Mouse (Mus musculus) thymus, postnatal 4 days (tissue): ENCODE results near the gene Adsl.
"Not testable (repeated sequence)": the region's sequence is repeated elsewhere in the genome, so short reads cannot be mapped to it uniquely, and the experiment has no call there.

ENCODE experiments used
- DNase-seq: peaks from one replicate; pipeline ENCODE4 v3.0.0; 2021

The Adsl gene

GRCm38 (mm10) chr15:80948145-80949135 is at the start of gene Adsl:
Adsl (plus strand) TSS chr15:80948490.
- DNase-seq = peak; percentile 94

DNA sequence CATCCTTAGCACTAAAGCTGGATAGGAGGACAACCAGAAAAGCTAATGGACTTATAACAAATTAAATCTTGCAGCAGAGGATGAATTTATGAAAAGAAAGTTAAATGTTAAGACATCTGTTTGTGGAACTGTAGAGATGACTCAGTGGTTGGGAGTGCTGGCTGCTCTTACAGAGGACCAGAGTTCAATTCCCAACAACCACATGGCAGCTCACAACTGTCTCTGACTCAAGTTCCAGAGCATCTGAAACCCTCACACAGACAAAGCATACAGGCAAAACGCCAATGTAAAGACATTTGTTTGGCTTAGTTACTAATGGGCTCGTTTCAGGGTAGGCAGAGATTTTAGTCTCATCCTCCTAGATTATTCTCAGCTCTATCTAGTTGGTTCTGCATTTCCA is 48.5 kb upstream of the Adsl start:
- no peak for DNase-seq

DNA sequence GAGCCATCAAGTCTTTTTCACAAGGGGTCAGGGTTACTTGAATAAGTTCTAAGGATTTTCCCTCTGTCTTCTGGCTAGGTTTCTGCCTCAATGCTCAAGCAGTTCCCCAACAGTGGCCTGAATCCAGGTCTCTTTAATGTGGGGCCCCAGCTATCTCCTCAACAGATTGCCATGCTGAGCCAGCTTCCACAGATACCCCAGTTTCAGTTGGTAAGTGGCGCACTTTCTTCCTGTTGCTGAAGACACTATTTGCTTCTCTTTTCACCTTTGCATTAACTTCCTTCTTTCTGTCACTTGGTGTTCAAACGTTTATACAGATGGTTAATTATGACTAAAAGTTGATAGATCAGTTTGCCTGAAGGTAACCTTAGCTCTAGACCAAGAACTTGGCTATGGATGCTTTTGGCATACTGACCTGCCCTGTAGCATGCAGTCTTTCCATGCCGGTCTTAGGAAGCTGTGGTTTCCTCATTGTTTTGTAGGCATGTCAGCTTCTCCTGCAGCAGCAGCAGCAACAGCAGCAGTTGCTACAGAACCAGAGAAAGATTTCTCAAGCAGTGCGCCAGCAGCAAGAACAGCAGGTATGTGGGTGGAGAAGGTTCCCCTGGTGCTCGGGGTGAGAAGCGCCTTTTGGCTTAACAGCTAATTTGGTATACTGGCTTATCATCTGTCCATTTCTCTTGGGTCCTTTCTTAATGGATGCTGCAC is 46.3 kb upstream of the Adsl start:
- no peak for DNase-seq

DNA sequence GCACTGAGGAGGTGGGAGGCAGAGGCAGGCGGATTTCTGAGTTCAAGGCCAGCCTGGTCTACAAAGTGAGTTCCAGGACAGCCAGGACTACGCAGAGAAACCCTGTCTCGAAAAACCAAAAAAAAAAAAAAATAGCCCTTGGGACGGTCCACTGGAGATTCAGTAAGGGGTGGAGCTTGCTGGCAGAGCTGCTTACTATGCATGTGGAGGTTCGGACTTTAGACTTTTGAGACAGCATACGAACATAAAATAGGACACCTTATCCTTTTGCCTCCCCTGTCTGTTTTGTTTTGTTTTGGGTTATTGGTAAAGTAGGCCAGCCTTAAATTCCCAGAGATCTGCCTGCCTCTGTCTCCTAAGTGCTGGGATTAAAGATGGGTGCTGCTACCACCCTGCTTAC is 43.5 kb upstream of the Adsl start:
- not testable (repeated sequence) for DNase-seq

DNA sequence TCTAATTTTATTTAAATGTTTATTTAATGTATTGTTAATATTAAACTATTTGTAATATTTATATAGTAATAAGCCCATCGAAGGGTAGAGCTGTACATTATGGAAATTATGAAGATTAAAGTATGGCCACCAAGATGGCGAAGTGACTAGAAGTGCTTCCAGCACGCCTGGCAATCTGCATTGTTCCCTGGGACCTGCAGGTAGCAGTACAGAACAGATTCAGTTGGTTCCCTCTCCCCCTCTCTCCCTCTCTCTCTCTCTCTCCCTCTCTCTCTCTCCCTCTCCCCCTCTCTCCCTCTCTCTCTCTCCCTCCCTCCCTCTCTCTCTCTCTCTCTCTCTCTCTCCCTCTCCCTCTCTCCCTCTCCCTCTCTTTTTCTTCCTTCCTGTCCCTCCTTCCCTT is 38.1 kb upstream of the Adsl start:
- peak; percentile 57 for DNase-seq

DNA sequence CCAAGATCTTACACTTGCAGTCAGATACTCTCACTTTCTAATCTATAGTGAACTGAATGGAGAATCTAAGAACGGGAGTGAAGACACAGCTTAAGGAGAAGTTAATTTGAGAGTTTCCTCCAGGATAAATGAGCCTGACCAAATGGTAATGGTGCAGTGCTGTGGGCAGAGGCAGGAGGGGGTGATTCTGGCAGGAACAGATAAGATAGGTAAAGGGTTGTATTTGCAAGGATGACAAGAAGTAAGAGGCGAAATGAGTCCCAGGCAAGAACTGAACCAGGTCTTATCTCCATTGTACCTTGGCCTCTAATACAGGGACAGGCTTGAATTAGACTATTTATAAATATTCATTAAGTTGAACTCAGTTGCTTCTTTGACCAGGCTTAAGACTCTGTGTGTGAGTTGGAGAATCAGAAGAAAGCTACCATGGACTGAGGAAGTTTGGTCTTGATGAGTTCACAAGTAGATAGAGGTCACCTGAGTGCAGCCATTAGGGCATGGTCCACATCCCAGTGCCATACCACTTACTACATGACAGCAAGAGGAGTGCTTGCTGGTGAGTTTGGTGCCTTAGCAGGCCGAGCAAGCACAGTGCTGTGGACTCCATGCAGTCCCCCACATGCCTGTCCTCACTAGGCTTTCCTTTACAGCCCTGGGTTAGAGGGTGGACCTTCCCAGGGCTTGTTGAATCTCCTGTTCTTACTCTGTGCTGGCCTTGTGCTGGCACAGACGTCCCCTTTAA is 37.3 kb upstream of the Adsl start:
- DNase-seq = no peak

GRCm38 (mm10) chr15:80912175-80912574 is 36.1 kb upstream of the Adsl start:
- no peak for DNase-seq

GRCm38 (mm10) chr15:80913803-80914202 is 34.5 kb upstream of the Adsl start:
- no peak for DNase-seq

- DNase-seq = no peak
Measured at GRCm38 (mm10) chr15:80915850-80916249, 32.4 kb upstream of the Adsl start.

GRCm38 (mm10) chr15:80916621-80917020 is 31.7 kb upstream of the Adsl start:
- no peak for DNase-seq

- DNase-seq = no peak
Measured at GRCm38 (mm10) chr15:80920346-80920745, 27.9 kb upstream of the Adsl start.

DNA sequence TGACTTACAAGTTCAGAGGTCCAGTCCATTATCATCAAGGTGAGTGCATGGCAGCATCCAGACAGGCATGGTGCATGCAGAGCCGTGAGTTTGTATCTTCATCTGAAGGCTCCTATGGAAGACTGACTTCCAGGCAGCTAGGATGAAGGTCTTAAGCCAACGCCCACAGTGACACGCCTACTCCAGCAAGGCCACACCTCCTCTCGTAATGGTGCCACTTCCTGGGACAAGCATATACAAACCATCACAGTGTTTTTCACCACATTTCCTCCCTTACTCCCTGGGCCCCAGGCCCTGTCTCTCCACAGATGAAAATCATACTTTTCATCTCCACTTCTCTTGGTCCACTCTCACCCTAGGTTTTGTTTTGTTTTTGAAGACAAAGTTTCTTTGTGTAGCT is 26.5 kb upstream of the Adsl start:
- no peak for DNase-seq

- no peak for DNase-seq
Measured at GRCm38 (mm10) chr15:80924211-80924610, 24.1 kb upstream of the Adsl start.

DNA sequence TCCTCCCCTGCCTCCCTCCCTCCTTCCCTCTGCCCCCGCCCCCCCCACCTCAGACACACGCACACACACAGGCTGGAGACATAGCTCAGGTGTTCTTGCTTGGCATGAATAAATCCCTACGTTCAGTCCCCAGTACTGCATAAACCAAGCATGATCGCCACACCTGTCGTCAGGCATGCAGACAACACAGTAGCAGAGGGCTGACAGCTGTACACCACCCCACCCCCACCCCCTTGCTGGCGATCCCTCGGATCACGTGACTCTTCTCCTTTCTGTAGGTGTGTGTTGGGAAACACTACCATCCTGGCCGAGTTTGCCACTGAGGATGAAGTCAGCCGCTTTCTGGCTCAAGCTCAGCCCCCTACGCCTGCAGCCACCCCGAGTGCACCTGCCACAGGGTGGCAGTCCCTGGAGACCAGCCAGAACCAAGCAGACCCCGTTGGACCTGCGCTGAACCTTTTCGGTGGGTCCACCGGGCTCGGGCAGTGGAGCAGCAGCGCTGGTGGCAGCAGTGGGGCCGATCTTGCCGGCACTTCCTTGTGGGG is 19.4 kb upstream of the Adsl start:
- peak; percentile 46 for DNase-seq

- peak; percentile 73 for DNase-seq
Measured at GRCm38 (mm10) chr15:80930048-80930571, 18.2 kb upstream of the Adsl start.

GRCm38 (mm10) chr15:80930676-80931320 is 17.5 kb upstream of the Adsl start:
- peak; percentile 66 for DNase-seq

GRCm38 (mm10) chr15:80931345-80931960 is 16.8 kb upstream of the Adsl start:
- peak; percentile 55 for DNase-seq

GRCm38 (mm10) chr15:80934841-80935240 is 13.4 kb upstream of the Adsl start:
- DNase-seq = no peak

- DNase-seq = no peak
Measured at GRCm38 (mm10) chr15:80936686-80937085, 11.6 kb upstream of the Adsl start.

GRCm38 (mm10) chr15:80938615-80939014 is 9.7 kb upstream of the Adsl start:
- no peak for DNase-seq

- DNase-seq = no peak
Measured at GRCm38 (mm10) chr15:80939401-80939800, 8.9 kb upstream of the Adsl start.
